Mouse (Mus musculus) hindbrain, embryonic 16.5 days (tissue): ENCODE measurements at regions not wholly inside any gene's neighbourhood (a gene's known extent, or its start where the extent isn't known, plus 50 kb on each side); places are given as distances from the start of the nearest gene placed in this dataset.
A peak's percentile ranks its signal among the peaks of the same experiment; 100 is the strongest.

Experiments used
- ATAC-seq: fragments of 200-750 bp; cut with Nextera tagmentation; 2 replicates; pipeline ENCODE4 v1.8.0; 2017; ENCODE audit warnings: moderate TSS enrichment, moderate library complexity
- H3K27ac ChIP-seq: fragments of 300-500 bp; sonication (generic); 2 replicates; pipeline ENCODE4 v1.5.1; 2014; ENCODE audit warnings: low read depth, mild to moderate bottlenecking, control low read depth, low read length, moderate library complexity
- H3K27me3 ChIP-seq: fragments of 300-500 bp; sonication (generic); replicated peaks from 2 replicates; pipeline ENCODE4 v1.6.1; 2014; ENCODE audit warnings: low read length; ENCODE audit not compliant: control insufficient read depth, insufficient read depth
- H3K36me3 ChIP-seq: fragments of 300-500 bp; sonication (generic); 2 replicates; pipeline ENCODE4 v1.6.1; 2014; ENCODE audit warnings: mild to moderate bottlenecking, low read length, moderate library complexity, mixed read lengths; ENCODE audit not compliant: control insufficient read depth, insufficient read depth
- H3K4me1 ChIP-seq: fragments of 300-500 bp; sonication (generic); 2 replicates; pipeline ENCODE4 v1.6.1; 2014; ENCODE audit warnings: low read depth, low read length; ENCODE audit not compliant: control insufficient read depth, insufficient read depth
- H3K4me2 ChIP-seq: fragments of 300-500 bp; sonication (generic); 2 replicates; pipeline ENCODE4 v1.6.1; 2014; ENCODE audit warnings: mild to moderate bottlenecking, low read length, control low read depth, moderate library complexity
- H3K4me3 ChIP-seq: fragments of 300-500 bp; sonication (generic); 2 replicates; pipeline ENCODE4 v1.5.1; 2014; ENCODE audit warnings: mild to moderate bottlenecking, low read length, control low read depth, moderate library complexity
- H3K9ac ChIP-seq: fragments of 300-500 bp; sonication (generic); 2 replicates; pipeline ENCODE4 v1.6.1; 2014; ENCODE audit warnings: low read depth, mild to moderate bottlenecking, control low read depth, low read length, moderate library complexity
- H3K9me3 ChIP-seq: fragments of 300-500 bp; sonication (generic); 2 replicates; pipeline ENCODE4 v1.6.1; 2014; ENCODE audit warnings: mild to moderate bottlenecking, low read length, moderate library complexity; ENCODE audit not compliant: control insufficient read depth
- WGBS: fragments of 180-500 bp; shearing (Covaris S2); extraction: QIAGEN DNeasy Blood & Tissue Kit; methylation state at CpG from one replicate; pipeline ENCODE4 v1.1.7; 2014; 5-methylcytosine and 5-hydroxymethylcytosine counted together

DNA sequence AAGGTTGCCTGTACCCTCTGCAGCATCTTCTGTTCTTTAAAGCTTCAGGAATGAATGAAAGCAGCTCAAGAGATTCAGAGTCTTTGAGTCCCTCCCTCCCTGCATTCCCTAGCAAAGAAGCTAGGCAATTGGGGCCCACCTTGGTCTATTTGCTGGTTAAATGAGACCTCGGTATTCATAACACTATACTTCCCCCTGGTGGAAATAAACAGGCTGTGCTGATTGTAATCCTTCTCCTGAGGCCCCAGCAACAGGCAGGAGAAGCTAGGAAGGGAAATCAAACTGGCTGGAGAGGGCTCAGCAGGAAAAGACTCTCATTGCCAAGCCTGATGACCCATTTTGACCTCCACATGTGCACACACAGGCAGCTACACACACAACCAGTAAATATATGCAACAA, 137.1 kb downstream of the Sh3bp4 start:
- WGBS: 9% methylated on average over 1 of the region's 1 CpGs
- H3K27me3 ChIP-seq: no peaks in the 10 kb centered on the region
- H3K4me3 ChIP-seq: no peak overlapping the region
- H3K27ac ChIP-seq: no peak overlapping the region
- no peak overlapping the region for H3K4me2 ChIP-seq
- no peaks in the 10 kb centered on the region for H3K36me3 ChIP-seq
- H3K9ac ChIP-seq: no peak overlapping the region
- H3K9me3 ChIP-seq: no peaks in the 10 kb centered on the region
- H3K4me1 ChIP-seq: no peaks in the 10 kb centered on the region; the same call in 1 of the 2 replicates
- ATAC-seq: peak; percentile 64

DNA sequence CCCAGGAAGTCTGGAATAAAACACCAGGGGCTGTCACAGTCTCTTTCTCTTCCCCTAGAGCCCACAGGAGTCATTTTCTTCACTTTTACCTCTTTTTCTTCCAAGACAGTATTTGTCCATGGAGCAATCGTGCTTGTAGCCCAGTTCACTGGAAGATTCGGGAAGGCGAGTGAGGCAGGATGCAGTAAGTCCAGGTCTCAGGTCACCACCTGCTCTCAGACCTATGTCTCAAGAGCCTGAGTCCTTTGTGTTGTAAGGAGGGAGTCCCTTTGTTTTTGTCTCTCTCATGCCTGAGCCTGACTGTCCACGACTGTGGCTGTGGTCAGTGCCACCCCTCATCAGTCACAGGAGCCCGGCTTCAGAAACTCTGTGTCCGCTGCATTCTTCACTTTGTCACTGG, 140.9 kb downstream of the Sh3bp4 start:
- Histone ChIP-seq H3K27ac (no peak overlapping the region), H3K4me1 (no peaks in the 10 kb centered on the region; the same call in 1 of the 2 replicates), H3K36me3 (no peaks in the 10 kb centered on the region), H3K9ac (no peak overlapping the region), H3K27me3 (no peaks in the 10 kb centered on the region), H3K4me3 (no peak overlapping the region), H3K9me3 (no peaks in the 10 kb centered on the region), H3K4me2 (no peak overlapping the region)
- 83% methylated on average over 6 of the region's 6 CpGs for WGBS
- ATAC-seq: no peak

DNA sequence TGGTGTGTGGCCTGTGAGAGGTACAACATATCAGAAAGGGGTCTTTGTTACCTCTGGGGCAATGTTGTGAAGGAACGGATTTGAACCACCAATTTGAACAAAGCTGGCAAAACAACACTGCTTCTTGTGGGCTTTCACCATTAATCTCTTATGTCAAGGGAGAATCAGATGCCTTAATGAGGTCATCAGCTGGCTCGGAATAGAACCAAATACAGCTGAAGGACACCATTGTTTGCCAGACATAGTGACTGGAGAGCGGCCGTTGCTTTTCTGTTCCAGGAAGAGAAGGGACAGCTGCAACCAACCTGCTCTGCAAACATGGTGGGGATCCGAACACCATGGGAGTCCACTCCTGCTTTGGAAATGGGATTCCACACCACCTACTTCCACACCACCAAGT, 158.2 kb downstream of the Sh3bp4 start:
- H3K9ac ChIP-seq: no peak overlapping the region
- no peak for ATAC-seq
- H3K9me3 ChIP-seq: no peaks in the 10 kb centered on the region
- H3K4me1 ChIP-seq: no peaks in the 10 kb centered on the region
- WGBS: 51% methylated on average over 5 of the region's 5 CpGs
- H3K36me3 ChIP-seq: no peaks in the 10 kb centered on the region
- no peaks in the 10 kb centered on the region for H3K27me3 ChIP-seq
- H3K4me3 ChIP-seq: no peak overlapping the region
- no peak overlapping the region for H3K4me2 ChIP-seq
- no peak overlapping the region for H3K27ac ChIP-seq

DNA sequence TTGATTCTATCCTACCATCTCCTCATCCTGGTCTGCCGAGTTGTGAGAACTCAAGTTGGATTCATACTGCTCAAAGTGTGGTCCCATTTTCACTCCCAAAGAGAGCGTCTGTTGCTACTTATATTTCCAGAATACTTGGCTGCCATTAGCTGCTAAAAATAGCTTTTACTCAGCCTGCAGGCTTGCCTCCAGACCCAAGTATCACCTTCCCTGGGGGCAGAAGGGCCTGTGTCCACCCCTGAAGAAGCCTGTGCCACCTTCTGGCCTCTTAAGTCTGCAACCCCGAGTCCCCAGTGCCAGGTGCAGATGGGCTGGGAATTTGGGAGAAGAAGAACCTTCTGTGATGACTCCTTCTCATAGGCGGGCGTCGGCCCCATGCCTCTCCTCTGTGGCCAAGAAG, 161.5 kb downstream of the Sh3bp4 start:
- Histone ChIP-seq H3K4me1 (peaks cover 3% of the 10 kb centered on the region; the same call in 1 of the 2 replicates), H3K4me3 (no peak overlapping the region), H3K27me3 (no peaks in the 10 kb centered on the region), H3K27ac (no peak overlapping the region), H3K4me2 (no peak overlapping the region), H3K36me3 (no peaks in the 10 kb centered on the region), H3K9ac (no peak overlapping the region), H3K9me3 (no peaks in the 10 kb centered on the region)
- ATAC-seq: no peak
- 92% methylated on average over 6 of the region's 6 CpGs for WGBS

DNA sequence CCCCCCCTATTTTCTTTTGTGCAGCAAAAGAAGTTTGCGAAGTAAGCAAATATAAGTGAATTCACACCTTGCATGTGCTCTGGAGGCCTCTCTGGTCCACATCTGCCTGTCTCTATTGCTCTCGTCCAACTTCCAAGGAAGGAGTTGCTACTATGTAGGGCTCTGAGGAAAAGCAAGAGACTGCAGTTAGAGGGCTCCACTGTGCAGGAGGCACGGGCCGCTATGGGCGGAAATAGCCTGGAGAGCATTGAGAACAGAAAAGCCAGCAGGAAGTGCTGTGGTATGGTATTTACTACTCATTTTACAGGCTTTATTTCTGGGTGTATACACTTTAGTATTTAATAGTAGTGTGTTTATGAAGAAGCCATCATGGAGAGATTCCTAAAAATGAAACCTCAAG, 162.2 kb downstream of the Sh3bp4 start:
- H3K27me3 ChIP-seq: no peaks in the 10 kb centered on the region
- no peaks in the 10 kb centered on the region for H3K9me3 ChIP-seq
- H3K27ac ChIP-seq: no peak overlapping the region
- 78% methylated on average over 5 of the region's 5 CpGs for WGBS
- ATAC-seq: no peak
- H3K36me3 ChIP-seq: no peaks in the 10 kb centered on the region
- no peak overlapping the region for H3K4me3 ChIP-seq
- no peak overlapping the region for H3K4me2 ChIP-seq
- H3K9ac ChIP-seq: no peak overlapping the region
- H3K4me1 ChIP-seq: peaks cover 3% of the 10 kb centered on the region; the same call in 1 of the 2 replicates

DNA sequence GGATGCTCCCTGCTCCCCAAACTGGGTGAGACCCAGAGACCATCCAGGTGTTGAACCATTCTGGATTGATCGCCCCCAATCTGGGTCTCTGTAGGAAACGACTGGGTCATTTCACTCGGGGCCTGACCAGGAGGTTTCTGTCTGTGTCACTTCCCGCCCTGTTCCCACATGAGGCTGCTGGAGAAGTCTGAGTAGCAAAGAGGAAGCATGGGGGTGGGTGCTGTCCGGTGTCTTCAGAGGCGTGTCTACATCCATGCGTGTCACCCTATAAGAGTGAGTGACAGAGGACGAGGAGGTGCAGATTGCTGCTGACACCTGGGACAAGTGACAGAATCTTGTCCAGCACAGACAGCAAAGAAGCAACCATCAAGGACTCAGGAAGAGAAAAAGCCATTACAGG, 164.7 kb downstream of the Sh3bp4 start:
- Histone ChIP-seq H3K27ac (no peak overlapping the region), H3K4me3 (no peak overlapping the region), H3K9me3 (no peaks in the 10 kb centered on the region), H3K4me2 (no peak overlapping the region), H3K9ac (no peak overlapping the region), H3K27me3 (no peaks in the 10 kb centered on the region), H3K36me3 (no peaks in the 10 kb centered on the region), H3K4me1 (peaks cover 3% of the 10 kb centered on the region; the same call in 1 of the 2 replicates)
- WGBS: 71% methylated on average over 8 of the region's 8 CpGs
- ATAC-seq: 0 out of 2 replicates have a peak, but pooled peaks have one; percentile 29

DNA sequence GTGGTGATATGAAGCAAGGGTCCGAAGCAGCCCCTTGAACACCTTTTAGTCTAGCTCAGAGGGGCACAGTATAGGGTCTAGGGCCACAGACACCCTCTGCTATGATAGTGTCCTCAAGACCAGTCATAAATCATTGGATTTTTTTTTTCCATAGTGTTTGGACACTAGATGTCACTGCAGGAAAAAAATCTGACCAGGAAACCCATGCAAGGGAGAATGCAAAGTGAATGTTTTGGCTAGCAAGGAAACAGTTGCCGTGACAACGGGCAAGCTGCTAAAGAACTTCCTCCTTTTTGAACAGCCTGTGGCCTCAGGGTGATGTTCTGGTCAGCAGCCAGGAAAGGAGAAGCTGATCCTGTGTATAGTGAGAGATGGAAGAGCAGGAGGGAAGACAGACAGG, 165.1 kb downstream of the Sh3bp4 start:
- no peaks in the 10 kb centered on the region for H3K36me3 ChIP-seq
- no peaks in the 10 kb centered on the region for H3K27me3 ChIP-seq
- no peak overlapping the region for H3K4me2 ChIP-seq
- WGBS: 33% methylated on average over 3 of the region's 3 CpGs
- peak; percentile 85 for ATAC-seq
- no peak overlapping the region for H3K4me3 ChIP-seq
- no peak overlapping the region for H3K27ac ChIP-seq
- no peaks in the 10 kb centered on the region for H3K9me3 ChIP-seq
- no peak overlapping the region for H3K9ac ChIP-seq
- peaks cover 3% of the 10 kb centered on the region; the same call in 1 of the 2 replicates for H3K4me1 ChIP-seq

DNA sequence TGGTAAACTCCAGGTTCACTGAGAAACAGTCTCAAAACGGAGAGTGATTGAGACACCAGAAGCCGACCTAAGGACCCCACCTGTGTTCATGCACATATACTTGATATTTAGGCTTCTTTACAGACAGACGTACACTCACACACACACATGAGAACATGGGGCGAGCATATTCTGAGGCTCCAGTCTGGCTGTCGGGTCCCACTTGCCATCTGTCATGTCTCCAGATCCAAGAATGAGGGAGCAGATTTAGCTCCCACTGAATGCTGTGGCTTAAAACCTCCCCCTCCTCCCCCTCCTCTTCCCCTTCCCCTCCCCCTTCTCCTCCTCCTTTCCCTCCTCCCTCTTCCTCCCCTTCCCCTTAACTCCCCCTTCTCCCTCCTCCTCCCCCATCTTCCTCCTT, 167.5 kb downstream of the Sh3bp4 start:
- Histone ChIP-seq H3K4me2 (no peak overlapping the region), H3K4me1 (peaks cover 3% of the 10 kb centered on the region; the same call in 1 of the 2 replicates), H3K27me3 (no peaks in the 10 kb centered on the region), H3K27ac (no peak overlapping the region), H3K36me3 (no peaks in the 10 kb centered on the region), H3K9me3 (no peaks in the 10 kb centered on the region), H3K4me3 (no peak overlapping the region), H3K9ac (no peak overlapping the region)
- WGBS: 59% methylated on average over 5 of the region's 5 CpGs
- no peak for ATAC-seq

DNA sequence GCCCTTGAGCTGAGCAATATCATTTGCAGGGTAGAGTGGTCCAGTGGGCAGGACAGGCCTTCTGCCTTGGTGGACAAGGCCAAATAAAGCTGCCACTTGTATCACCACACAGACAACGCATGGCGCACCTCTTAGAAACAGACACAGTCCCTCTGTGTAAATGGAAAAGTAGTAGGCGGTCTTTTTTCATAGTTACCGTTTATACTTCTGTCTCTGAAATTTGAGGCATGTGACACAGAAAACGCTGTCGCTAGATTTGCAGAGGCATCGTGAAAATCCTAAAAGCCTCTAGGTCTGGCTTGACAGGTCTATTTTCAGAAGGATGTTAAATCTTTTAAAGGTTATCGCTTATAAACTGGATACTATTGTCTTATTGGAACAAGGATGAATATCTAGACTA, 174.4 kb downstream of the Sh3bp4 start:
- Histone ChIP-seq H3K9ac (no peak overlapping the region), H3K4me3 (no peak overlapping the region), H3K27me3 (no peaks in the 10 kb centered on the region), H3K4me2 (no peak overlapping the region), H3K27ac (no peak overlapping the region), H3K9me3 (peaks cover 3% of the 10 kb centered on the region), H3K4me1 (peaks cover 8% of the 10 kb centered on the region), H3K36me3 (no peaks in the 10 kb centered on the region)
- ATAC-seq: no peak
- 83% methylated on average over 8 of the region's 8 CpGs for WGBS
